Mouse (Mus musculus): ENCODE results near the gene Asb18.

The Asb18 gene

GRCm38 (mm10) chr1:89932021-89932423 is 82.4 kb downstream of the Asb18 start:
- DNase-seq: no peak

DNA sequence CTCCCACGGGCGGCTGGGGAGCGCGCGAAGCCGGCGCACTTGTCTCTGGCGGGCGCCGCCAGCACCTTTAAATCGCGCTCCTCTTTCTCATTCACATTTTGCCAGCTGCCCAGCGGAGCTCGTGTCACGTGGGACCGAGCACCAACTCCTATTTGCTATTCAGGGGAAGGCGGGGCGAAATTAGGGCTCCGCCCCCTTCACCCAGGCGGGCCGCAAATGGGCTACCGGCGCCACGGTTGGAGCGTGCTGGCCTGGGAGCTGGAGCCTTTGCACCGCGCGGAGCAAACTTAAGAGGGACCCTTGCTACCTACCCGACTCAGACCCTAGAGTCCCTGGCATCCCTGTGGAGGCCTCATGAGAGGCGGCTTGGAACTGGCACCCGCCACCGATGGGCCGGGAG is 83.3 kb downstream of the Asb18 start, which contains the start of gene Gbx2:
Gbx2 (minus strand) TSS at position 60 of the 400 bp plus-strand sequence.
- no peak for DNase-seq

- DNase-seq: no peak
These were observed 83.9 kb downstream of the Asb18 start for GRCm38 (mm10) chr1:89930551-89930950.

DNA sequence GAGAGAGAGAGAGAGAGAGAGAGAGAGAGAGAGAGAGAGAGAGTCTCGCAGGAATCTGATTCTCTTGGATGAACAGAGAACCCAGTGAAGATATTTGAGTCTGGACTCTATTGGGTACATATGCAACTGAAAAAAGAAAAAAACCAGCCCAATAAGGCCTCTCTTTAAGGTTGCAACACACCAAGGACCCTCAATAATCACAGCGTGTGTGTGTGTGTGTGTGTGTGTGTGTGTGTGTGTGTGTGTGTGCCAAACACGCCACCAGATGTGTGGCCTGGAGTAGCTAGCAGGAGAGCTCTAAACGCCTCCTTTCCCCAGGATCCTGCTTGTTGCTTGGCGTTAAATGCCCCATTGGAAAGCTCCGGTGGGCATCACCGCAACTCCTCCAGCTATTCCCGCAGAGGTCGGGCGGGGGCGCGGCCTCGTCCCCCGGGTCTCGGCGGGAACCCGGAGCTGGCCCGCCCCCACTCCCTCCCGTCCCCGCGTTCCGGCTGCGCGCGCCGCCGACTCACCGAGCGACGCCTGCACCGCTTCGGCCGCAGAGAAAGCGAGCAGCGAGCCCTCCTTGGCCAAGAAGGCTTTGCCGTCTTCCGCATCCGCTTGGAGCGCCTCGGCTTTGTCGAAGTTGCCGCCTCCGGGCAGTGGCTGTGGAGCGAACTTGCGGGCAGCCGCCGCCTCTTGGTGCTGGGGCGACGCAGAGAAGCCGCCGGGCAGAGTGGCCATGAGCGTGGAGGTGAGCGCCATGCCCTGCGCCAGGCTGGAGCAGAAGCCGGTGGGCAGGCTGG is 84.6 kb downstream of the Asb18 start:
- DNase-seq: no peak

DNA sequence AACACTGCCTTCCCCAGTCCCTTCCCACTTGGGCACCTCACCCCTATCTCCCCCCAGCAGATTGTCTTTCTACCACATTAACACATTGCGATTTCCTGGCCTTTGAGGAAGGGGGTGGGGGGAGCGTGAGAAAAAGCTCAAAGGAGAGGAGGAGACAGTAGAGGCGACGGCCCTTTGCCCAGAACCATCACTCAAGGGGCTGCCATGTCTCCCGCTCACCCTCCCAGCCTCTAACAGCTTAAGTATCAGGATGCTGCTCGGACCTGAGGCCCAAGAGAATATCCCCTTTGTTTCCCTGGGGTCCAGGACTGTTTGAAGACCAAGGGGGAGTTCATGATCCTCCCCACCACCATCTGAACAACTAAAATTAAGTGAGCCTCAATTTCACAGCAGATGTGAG is 85.3 kb downstream of the Asb18 start:
- no peak for DNase-seq

DNA sequence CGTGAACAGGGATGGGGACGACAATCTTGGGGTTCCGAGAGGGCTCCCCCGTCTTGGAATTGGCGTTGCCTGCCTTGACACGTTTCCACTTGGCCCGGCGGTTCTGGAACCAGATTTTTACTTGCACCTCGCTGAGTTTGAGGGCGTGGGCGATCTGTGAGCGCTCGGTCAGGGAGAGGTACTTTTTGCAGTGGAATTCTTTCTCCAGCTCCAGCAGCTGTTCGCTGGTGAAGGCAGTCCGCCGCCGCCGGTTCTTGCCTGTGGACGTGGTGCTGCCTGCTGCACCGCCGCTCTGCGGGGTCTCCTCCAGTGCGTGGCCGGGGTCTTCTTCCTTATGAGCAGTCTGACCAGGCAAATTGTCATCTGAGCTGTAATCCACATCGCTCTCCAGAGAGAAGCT is 85.8 kb downstream of the Asb18 start:
- no peak for DNase-seq

- DNase-seq: no peak
These were observed 87.3 kb downstream of the Asb18 start for GRCm38 (mm10) chr1:89927061-89927661.

GRCm38 (mm10) chr1:89926583-89927060 is 87.8 kb downstream of the Asb18 start:
- DNase-seq: no peak

GRCm38 (mm10) chr1:89925501-89926190 is 88.8 kb downstream of the Asb18 start:
- DNase-seq: no peak

GRCm38 (mm10) chr1:89923642-89924020 is 90.8 kb downstream of the Asb18 start:
- DNase-seq: no peak

- no peak for DNase-seq
These were observed 91.4 kb downstream of the Asb18 start for GRCm38 (mm10) chr1:89922883-89923641.

DNA sequence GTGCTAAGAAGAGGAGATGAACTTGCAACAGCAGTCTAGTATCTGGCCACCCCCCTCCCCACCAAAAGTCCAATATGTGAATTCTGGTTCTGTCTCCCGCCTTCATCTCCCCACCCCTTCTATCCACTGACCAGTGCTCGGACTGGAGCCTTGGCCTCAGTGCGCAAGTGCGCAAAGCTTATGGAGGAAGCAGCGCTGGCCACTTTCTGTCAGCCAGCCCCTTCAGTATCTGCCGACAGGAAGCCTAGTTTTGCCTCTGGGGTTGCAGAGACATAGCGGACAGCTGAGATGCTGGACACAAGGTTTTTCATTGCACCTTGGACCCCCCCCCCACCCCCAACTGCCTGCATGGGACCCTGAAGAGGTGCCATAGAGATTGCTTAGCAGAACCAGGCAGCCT is 92.2 kb downstream of the Asb18 start:
- no peak for DNase-seq

DNA sequence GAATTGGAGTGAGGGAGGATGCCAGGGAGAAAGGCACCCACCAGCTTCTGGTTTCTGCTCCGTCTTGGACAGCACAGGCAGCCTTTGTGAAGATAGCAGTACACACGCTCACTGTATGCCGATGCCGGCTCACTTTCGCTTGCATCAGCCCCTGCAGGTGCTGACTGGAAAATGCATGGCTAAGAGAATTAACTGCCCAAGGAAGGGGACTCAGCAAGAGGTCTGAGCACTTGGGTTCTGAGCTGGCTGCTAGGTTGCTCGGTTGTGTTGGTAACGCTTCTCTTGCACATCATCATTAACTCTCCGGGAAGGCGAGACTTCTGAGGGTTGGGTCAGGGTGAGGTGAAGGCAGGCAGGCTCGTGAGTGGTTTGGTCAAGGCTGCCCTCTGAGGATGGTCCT is 92.7 kb downstream of the Asb18 start:
- DNase-seq: no peak

GRCm38 (mm10) chr1:89919206-89919605 is 95.3 kb downstream of the Asb18 start:
- no peak for DNase-seq

DNA sequence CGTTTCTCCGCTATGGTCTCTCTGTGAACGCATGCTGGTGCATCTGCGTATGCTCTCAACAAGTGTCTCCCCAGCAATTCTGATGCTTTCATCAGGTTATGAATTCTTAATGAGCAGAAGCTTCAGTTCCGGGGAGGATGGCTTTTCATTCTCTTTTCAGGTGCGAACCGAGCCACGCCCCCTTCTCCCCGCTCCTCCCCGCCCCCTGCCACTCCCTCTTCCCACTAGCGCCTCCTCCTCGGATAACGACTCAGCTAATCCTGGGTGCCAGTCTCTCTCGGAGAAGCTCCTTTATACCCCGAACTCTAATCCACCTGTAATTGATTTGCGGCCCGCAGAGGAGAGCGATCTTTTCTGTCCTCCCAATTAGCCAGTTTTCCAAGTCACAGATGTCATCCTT is 96.4 kb downstream of the Asb18 start:
- DNase-seq: no peak

- no peak for DNase-seq
These were observed 100.9 kb downstream of the Asb18 start for GRCm38 (mm10) chr1:89913611-89914010.

DNA sequence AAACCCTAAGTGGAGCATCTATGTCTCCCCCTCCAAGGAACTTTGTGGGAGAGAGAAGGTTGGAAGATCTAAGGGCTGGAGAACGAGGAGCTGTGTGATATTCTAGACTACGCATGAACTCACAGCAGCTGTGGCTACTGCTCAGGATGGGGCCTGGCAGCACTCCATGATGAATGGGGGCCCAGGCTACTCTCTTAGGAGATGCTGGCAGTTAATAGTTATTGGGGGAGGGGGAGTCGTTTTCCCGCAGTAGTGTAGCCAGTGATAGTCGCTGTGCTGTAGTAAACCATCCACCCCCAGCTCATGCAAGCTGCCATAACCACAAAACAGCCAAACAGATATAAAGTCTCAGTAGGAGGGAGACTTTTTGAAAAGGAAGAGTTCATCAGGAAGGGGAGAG is 102.1 kb downstream of the Asb18 start:
- no peak for DNase-seq

DNA sequence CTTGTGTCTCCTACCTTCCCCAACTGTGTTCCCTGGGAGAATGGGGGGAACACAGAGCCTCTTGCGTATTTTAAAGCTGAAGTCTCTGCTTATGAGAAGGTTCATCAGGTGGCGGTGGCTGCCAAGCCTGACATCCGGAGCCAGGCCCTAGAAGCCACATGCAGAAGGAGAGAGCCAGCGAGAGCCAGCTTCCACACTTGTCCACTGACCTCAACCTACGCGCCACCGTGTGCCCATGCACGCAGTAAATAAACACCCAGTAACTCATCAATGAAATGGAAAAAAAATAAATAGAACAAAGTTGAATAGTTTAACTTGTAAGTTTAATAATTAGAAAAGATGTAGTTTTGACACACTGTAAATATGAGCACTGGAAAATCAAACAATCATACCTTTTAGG is 104.7 kb downstream of the Asb18 start:
- DNase-seq: no peak

DNA sequence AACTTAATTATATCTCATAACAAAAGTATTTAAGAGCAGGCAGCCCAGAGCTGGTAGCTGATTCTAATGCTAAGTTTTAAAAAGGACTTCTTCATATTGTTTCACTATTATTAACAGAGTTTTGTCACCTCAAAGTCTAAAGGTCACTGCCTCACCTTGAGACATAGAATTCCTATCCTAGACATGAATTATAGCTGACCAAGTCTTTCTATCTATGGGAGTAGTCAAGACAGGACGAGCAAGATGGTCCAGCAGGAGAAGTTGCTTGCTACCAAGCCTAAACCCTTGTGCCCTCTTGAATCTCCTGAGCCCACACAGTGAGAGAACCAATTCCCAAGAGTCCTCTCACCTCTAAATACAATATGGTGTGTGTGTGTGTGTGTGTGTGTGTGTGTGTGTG is 111.8 kb downstream of the Asb18 start:
- DNase-seq: no peak

GRCm38 (mm10) chr1:89902236-89902635 is 112.2 kb downstream of the Asb18 start:
- no peak for DNase-seq

DNA sequence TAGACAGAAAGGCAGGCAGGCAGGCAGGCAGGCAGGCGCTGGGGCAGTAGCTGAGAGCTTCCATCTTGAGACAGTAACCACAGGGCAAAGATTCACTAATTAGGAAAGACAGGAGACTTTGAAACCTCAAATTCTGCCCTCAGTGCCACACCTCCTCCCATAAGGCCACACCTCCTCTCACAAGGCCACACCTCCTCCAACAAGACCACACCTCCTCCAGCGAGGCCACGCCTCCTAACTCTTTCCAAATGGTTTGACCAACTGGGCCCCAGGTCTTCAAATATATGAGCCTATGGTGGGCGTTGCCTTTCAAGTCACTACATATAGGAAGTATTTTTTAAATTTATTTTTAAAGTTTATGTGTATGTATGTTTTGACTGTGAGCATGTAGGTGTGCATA is 113.1 kb downstream of the Asb18 start:
- DNase-seq: no peak

Measured in thymus, postnatal 36 days (tissue).